Mouse (Mus musculus) lung, postnatal 4 days (tissue): ENCODE measurements around the gene Kantr.

Experiments
- DNase-seq, 2 experiments: peaks; one replicate each; pipeline ENCODE4 v3.0.0; 2021

Gene Kantr

DNA sequence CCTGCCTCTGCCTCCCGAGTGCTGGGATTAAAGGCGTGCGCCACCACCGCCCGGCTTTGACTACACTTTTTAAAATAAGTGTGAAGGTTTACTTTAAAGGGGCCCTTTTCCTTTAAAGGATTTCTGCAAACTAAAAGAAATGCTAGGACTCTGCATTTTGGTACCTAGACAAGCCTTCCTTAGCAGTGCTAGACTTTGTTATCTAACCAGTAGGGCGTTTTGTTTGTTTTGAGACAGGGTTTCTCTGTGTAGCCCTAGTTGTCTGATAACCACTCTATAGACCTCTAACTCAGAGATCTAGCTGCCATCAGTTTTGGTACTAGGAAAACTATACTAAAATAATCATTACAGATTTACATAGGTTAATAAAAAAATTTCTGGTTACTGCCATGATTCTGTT is 47.9 kb downstream of the Kantr start:
- DNase-seq: no peak

DNA sequence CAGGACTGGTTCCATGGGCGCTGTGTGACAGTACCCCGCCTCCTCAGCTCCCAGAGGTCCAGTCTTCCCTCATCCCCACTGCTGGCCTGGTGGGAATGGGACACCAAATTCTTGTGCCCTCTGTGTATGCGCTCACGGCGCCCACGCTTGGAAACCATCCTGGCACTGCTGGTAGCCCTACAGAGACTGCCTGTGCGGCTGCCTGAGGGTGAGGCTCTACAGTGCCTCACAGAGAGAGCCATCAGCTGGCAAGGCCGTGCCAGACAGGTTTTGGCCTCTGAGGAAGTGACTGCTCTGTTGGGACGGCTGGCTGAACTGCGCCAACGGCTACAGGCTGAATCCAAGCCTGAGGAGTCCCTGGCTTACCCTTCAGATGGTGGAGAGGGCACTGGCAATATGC is 56.1 kb downstream of the Kantr start:
- no peak for DNase-seq
